Mouse (Mus musculus): ENCODE measurements around the gene Slc26a3. TPM values are rescaled to one million over a fixed set of nuclear protein-coding genes. Genes with fewer than 3 reads are reported as not detected.

Slc26a3 gene
- polyA plus RNA-seq, 1 experiment from 2014 or later, result 0.13 TPM

DNA sequence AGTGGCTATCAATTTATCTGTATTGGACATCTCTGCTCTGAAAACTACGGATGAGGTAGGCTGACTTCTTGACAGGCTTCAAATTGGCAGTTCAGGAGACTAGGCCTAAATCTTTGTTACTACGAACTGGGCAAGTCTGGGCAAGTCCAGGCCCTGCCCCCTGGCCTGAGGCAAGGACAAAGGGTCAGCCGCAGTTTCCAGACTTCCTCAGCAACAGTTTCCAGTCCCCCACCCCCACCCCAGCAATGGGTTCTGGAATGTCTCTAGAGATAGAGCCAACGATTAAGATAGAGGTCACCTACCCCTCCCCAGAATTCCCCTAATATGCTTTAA, 15.4 kb upstream of the Slc26a3 start:
- Histone ChIP-seq H3K27me3 (ENCODE audit: control insufficient read depth, insufficient read depth, low read depth, low read length) (no peaks in the 10 kb centered on the region), H3K27ac (ENCODE audit: low read length) (no peak overlapping the region), H3K9ac (ENCODE audit: low read length) (no peak overlapping the region), H3K4me2 (ENCODE audit: low read depth, low read length) (no peak overlapping the region), H3K36me3 (ENCODE audit: control insufficient read depth, insufficient read depth, low read length) (no peaks in the 10 kb centered on the region), H3K4me3 (ENCODE audit: low read length) (no peak overlapping the region), H3K9me3 (ENCODE audit: control insufficient read depth, low read length) (no peaks in the 10 kb centered on the region), H3K4me1 (replicated peaks; ENCODE audit: control insufficient read depth, insufficient read depth, low read length) (peaks cover 14% of the 10 kb centered on the region)
- 62% methylated on average over 4 of the region's 4 CpGs for WGBS
- ATAC-seq (ENCODE audit: low read depth), result no peak

DNA sequence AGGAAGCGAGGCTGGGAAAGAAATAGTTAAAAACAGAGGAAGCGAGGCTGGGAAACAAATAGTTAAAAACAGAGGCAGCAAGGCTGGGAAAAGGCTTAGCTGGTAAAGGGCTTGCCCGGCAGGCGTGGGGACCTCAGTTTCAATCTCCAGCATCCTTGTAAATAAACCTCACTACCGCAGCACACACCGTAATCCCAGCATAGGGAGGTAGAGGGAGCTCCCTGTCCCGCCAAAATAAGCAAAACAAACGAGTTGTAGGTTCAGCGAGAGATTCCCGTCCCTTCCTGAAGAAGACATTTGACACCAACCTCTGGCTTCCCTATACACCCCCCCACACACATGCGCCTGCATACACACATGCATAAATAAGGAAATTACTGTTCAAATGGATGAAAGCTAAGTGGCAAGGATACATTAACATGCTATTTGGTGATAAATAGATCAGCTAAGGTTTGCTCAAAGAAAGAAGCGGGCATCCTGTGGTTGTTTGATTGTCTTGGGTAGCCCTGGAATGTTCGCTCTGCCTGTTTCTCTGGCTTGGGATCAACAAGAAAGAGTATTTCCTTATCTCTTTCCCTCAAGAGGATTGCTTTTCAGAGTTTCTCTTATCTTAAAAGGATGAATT, 14.2 kb upstream of the Slc26a3 start:
- ATAC-seq (ENCODE audit: low read depth), result peak; percentile 34; the same call in 1 of the 2 replicates
- peak overlapping the region; percentile 66 for H3K4me2 ChIP-seq (ENCODE audit: low read depth, low read length)
- 5% methylated on average over 13 of the region's 13 CpGs for WGBS
- H3K9me3 ChIP-seq (ENCODE audit: control insufficient read depth, low read length), result no peaks in the 10 kb centered on the region
- no peaks in the 10 kb centered on the region for H3K36me3 ChIP-seq (ENCODE audit: control insufficient read depth, insufficient read depth, low read length)
- H3K4me3 ChIP-seq (ENCODE audit: low read length), result peak overlapping the region; percentile 31
- H3K9ac ChIP-seq (ENCODE audit: low read length), result peak overlapping the region; percentile 48
- peaks cover 14% of the 10 kb centered on the region for H3K4me1 ChIP-seq (replicated peaks; ENCODE audit: control insufficient read depth, insufficient read depth, low read length)
- H3K27ac ChIP-seq (ENCODE audit: low read length), result no peak overlapping the region
- no peaks in the 10 kb centered on the region for H3K27me3 ChIP-seq (ENCODE audit: control insufficient read depth, insufficient read depth, low read depth, low read length)

DNA sequence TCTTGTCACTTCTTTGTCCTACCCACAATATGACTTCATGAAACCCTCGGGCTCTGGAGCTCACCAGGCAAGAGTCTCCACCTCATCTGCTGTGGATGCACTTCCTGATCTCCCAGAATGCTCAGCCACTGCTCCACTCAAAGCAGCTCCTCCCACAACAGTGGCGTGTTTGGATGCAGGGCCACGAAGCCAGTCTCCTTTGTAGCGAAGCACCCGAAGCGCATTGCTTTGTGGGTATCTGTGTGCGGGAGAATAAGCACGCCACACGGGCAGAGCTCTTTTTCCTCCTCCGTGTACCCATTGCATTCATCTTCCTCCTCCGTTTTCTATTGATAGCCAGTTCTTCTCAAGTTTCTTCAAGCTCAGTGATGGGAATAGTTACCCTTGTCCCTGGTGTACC, 13.4 kb upstream of the Slc26a3 start:
- Histone ChIP-seq H3K4me2 (ENCODE audit: low read depth, low read length) (peak overlapping the region; percentile 66), H3K36me3 (ENCODE audit: control insufficient read depth, insufficient read depth, low read length) (no peaks in the 10 kb centered on the region), H3K9me3 (ENCODE audit: control insufficient read depth, low read length) (no peaks in the 10 kb centered on the region), H3K27me3 (ENCODE audit: control insufficient read depth, insufficient read depth, low read depth, low read length) (no peaks in the 10 kb centered on the region), H3K4me1 (replicated peaks; ENCODE audit: control insufficient read depth, insufficient read depth, low read length) (peaks cover 16% of the 10 kb centered on the region), H3K4me3 (ENCODE audit: low read length) (peak overlapping the region; percentile 10; the same call in 1 of the 2 replicates), H3K9ac (ENCODE audit: low read length) (no peak overlapping the region), H3K27ac (ENCODE audit: low read length) (no peak overlapping the region)
- whole genome bisulfite sequencing, result 47% methylated on average over 11 of the region's 11 CpGs
- ATAC-seq (ENCODE audit: low read depth), result no peak

DNA sequence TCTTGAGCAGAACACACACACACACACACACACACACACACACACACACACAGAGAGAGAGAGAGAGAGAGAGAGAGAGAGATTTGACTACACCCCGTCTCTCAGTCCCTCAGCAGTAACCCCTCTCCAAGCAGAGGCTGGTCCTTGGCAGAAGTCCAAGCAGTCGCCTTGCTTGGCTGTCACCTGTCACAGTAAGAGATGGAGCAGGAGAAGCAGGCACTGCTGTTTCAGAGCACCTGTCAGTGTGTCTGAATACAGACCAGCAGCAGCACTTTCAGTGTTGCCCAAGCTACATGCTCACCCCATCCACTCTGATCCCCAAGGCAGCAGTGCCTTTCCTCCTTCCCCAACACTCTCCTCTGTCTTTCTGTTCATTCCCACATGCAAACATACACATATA, 9.8 kb upstream of the Slc26a3 start:
- Histone ChIP-seq H3K4me2 (ENCODE audit: low read depth, low read length) (no peak overlapping the region), H3K9ac (ENCODE audit: low read length) (no peak overlapping the region), H3K9me3 (ENCODE audit: control insufficient read depth, low read length) (no peaks in the 10 kb centered on the region), H3K4me1 (replicated peaks; ENCODE audit: control insufficient read depth, insufficient read depth, low read length) (peaks cover 15% of the 10 kb centered on the region), H3K27me3 (ENCODE audit: control insufficient read depth, insufficient read depth, low read depth, low read length) (no peaks in the 10 kb centered on the region), H3K4me3 (ENCODE audit: low read length) (no peak overlapping the region), H3K36me3 (ENCODE audit: control insufficient read depth, insufficient read depth, low read length) (no peaks in the 10 kb centered on the region), H3K27ac (ENCODE audit: low read length) (no peak overlapping the region)
- 5% methylated on average over 2 of the region's 2 CpGs for WGBS
- peak; percentile 56; the same call in 1 of the 2 replicates for ATAC-seq (ENCODE audit: low read depth)

DNA sequence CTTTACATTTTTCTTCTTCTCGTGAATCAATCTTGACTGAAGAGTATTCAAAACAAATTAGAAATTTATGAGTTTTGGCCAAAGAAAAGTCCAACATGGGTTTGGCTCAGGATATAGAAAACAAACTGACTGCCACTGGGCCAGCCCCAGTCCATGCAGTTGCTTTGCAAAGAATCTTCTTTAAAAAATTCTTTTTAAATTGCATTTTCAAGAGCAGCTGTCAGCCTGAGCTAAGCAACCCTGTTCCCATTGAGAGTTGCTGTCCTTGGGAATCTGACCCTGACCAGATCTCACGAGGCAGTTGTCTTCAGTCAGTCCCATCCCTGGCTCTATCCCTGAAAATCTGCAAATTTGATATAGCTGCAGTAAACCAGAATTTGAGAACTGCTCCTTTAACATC, 8.2 kb upstream of the Slc26a3 start:
- Histone ChIP-seq H3K27ac (ENCODE audit: low read length) (peak overlapping the region; percentile 13; the same call in 1 of the 2 replicates), H3K4me1 (replicated peaks; ENCODE audit: control insufficient read depth, insufficient read depth, low read length) (peaks cover 6% of the 10 kb centered on the region), H3K9me3 (ENCODE audit: control insufficient read depth, low read length) (no peaks in the 10 kb centered on the region), H3K27me3 (ENCODE audit: control insufficient read depth, insufficient read depth, low read depth, low read length) (no peaks in the 10 kb centered on the region), H3K9ac (ENCODE audit: low read length) (no peak overlapping the region), H3K36me3 (ENCODE audit: control insufficient read depth, insufficient read depth, low read length) (no peaks in the 10 kb centered on the region), H3K4me3 (ENCODE audit: low read length) (no peak overlapping the region), H3K4me2 (ENCODE audit: low read depth, low read length) (no peak overlapping the region)
- no peak for ATAC-seq (ENCODE audit: low read depth)
- WGBS, result 21% methylated on average over 2 of the region's 2 CpGs

DNA sequence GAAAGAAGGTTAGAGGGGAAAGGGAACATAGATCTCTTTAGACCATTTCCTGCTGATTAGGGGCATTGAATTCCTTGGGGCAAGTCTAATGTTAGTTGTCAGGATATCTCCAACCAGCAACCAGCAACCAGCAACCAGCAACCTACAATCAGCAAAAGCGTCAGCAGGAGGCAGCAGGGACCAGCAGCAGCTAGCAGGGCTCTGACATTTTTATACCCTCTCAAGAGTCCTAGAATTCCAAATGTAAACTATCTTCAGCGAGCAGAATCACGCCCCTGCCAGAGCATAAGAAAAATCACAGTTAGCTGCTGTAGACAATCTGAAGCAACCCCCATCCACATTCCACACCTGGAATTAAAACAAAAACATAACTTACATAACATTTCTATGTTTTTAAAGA, 3.4 kb upstream of the Slc26a3 start:
- peak; percentile 28; the same call in 1 of the 2 replicates for ATAC-seq (ENCODE audit: low read depth)
- H3K36me3 ChIP-seq (ENCODE audit: control insufficient read depth, insufficient read depth, low read length), result no peaks in the 10 kb centered on the region
- no peak overlapping the region for H3K4me3 ChIP-seq (ENCODE audit: low read length)
- no peak overlapping the region for H3K27ac ChIP-seq (ENCODE audit: low read length)
- WGBS, result 13% methylated on average over 3 of the region's 3 CpGs
- no peak overlapping the region for H3K9ac ChIP-seq (ENCODE audit: low read length)
- no peaks in the 10 kb centered on the region for H3K27me3 ChIP-seq (ENCODE audit: control insufficient read depth, insufficient read depth, low read depth, low read length)
- no peaks in the 10 kb centered on the region for H3K9me3 ChIP-seq (ENCODE audit: control insufficient read depth, low read length)
- no peak overlapping the region for H3K4me2 ChIP-seq (ENCODE audit: low read depth, low read length)
- peaks cover 3% of the 10 kb centered on the region; the same call in 1 of the 2 replicates for H3K4me1 ChIP-seq (replicated peaks; ENCODE audit: control insufficient read depth, insufficient read depth, low read length)

DNA sequence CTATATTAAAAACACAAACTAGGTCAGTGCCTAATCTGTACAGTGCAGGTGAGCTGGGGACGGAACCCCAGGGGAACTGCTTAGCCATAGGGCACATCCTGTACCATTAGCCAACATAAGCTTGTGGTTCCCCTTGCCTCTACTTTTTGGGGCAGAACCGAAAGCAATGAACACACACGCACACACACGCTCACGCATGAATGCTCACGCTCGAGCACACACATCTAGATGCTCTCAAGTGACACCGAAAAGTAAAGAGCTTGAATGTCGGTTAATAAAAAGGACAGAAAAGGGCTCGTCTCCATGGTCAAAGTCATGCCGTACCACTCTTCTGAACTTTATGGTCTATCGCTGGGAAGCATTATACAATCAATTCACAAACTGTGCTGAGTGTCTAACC, 1.0 kb downstream of the Slc26a3 start:
- WGBS, result 91% methylated on average over 12 of the region's 12 CpGs
- H3K36me3 ChIP-seq (ENCODE audit: control insufficient read depth, insufficient read depth, low read length), result no peaks in the 10 kb centered on the region

DNA sequence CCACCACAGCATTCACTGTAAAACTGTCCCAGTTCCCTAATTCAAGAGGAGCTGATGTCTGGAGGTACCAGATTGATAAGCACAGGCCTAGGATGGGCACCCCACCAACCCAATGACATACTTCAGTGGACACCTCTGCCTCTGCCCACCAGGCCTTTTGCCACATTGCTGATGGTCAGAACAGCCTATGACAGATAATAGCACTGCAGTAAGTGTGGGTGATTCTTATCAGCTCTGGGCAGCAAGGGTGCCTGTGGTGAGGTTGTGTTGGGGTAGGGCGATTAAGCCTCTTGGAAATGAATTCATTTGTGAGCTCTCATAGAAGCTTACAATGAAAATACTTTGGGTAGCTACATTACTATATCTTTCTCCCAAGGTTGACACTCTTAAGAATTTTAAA, 5.2 kb downstream of the Slc26a3 start:
- no peaks in the 10 kb centered on the region for H3K4me1 ChIP-seq (replicated peaks; ENCODE audit: control insufficient read depth, insufficient read depth, low read length)
- no peak overlapping the region for H3K4me3 ChIP-seq (ENCODE audit: low read length)
- no peak overlapping the region for H3K4me2 ChIP-seq (ENCODE audit: low read depth, low read length)
- no peaks in the 10 kb centered on the region for H3K9me3 ChIP-seq (ENCODE audit: control insufficient read depth, low read length)
- 100% methylated on average over 1 of the region's 1 CpGs for WGBS
- ATAC-seq (ENCODE audit: low read depth), result no peak
- no peak overlapping the region for H3K9ac ChIP-seq (ENCODE audit: low read length)
- H3K27me3 ChIP-seq (ENCODE audit: control insufficient read depth, insufficient read depth, low read depth, low read length), result no peaks in the 10 kb centered on the region
- H3K27ac ChIP-seq (ENCODE audit: low read length), result no peak overlapping the region
- H3K36me3 ChIP-seq (ENCODE audit: control insufficient read depth, insufficient read depth, low read length), result no peaks in the 10 kb centered on the region

More for the DNA sequence above, 1.0 kb downstream of the Slc26a3 start:
- Histone ChIP-seq H3K9me3 (ENCODE audit: control insufficient read depth, low read length) (no peaks in the 10 kb centered on the region), H3K4me2 (ENCODE audit: low read depth, low read length) (no peak overlapping the region), H3K27me3 (ENCODE audit: control insufficient read depth, insufficient read depth, low read depth, low read length) (no peaks in the 10 kb centered on the region), H3K4me1 (replicated peaks; ENCODE audit: control insufficient read depth, insufficient read depth, low read length) (no peaks in the 10 kb centered on the region), H3K9ac (ENCODE audit: low read length) (no peak overlapping the region), H3K27ac (ENCODE audit: low read length) (no peak overlapping the region), H3K4me3 (ENCODE audit: low read length) (no peak overlapping the region)
- no peak for ATAC-seq (ENCODE audit: low read depth)

DNA sequence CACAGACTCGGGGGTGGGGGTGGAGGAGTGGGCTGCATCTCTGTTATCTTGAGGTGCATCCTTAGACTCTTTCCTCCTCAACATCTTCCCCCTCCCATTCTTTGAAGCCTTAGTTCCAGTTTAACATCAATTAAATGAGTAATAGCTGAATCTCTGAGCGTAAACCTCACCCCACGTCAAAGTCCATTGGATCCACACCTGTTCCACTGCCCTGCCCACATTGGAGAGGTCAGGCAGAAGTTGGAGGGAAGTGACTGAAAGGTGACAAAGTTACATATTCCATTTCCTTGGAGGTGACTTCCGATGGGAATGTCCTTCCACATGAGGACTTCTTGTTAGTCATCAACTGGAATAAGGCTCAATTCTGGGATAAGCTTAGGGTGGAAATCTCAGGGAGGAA, 7.0 kb downstream of the Slc26a3 start:
- H3K27me3 ChIP-seq (ENCODE audit: control insufficient read depth, insufficient read depth, low read depth, low read length), result no peaks in the 10 kb centered on the region
- H3K4me1 ChIP-seq (replicated peaks; ENCODE audit: control insufficient read depth, insufficient read depth, low read length), result no peaks in the 10 kb centered on the region
- no peaks in the 10 kb centered on the region for H3K9me3 ChIP-seq (ENCODE audit: control insufficient read depth, low read length)
- H3K4me3 ChIP-seq (ENCODE audit: low read length), result no peak overlapping the region
- H3K4me2 ChIP-seq (ENCODE audit: low read depth, low read length), result no peak overlapping the region
- no peaks in the 10 kb centered on the region for H3K36me3 ChIP-seq (ENCODE audit: control insufficient read depth, insufficient read depth, low read length)
- no peak overlapping the region for H3K9ac ChIP-seq (ENCODE audit: low read length)
- 87% methylated on average over 4 of the region's 4 CpGs for WGBS
- no peak overlapping the region for H3K27ac ChIP-seq (ENCODE audit: low read length)
- no peak for ATAC-seq (ENCODE audit: low read depth)

DNA sequence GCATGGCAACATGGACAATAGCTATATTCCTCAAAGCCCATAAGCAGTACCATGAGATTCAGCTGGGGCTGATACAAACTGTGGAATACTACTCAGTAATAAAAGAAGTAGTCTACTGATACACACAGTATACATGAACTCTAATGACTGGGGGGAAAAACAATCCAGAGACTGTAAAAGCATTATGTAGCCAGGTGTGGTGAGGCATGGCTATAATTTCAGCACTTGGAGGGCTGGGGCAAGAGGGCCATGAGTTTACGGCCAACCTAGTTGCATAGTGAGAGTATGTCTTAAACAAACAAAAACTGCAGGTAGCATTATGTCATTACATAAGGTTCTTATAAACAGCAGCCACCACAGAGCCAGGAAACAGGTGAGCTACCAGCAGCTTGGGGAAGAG, 10.2 kb downstream of the Slc26a3 start:
- Histone ChIP-seq H3K27ac (ENCODE audit: low read length) (no peak overlapping the region), H3K36me3 (ENCODE audit: control insufficient read depth, insufficient read depth, low read length) (no peaks in the 10 kb centered on the region), H3K4me3 (ENCODE audit: low read length) (no peak overlapping the region), H3K27me3 (ENCODE audit: control insufficient read depth, insufficient read depth, low read depth, low read length) (no peaks in the 10 kb centered on the region), H3K4me1 (replicated peaks; ENCODE audit: control insufficient read depth, insufficient read depth, low read length) (no peaks in the 10 kb centered on the region), H3K9me3 (ENCODE audit: control insufficient read depth, low read length) (no peaks in the 10 kb centered on the region), H3K9ac (ENCODE audit: low read length) (no peak overlapping the region), H3K4me2 (ENCODE audit: low read depth, low read length) (no peak overlapping the region)
- 74% methylated on average over 1 of the region's 1 CpGs for WGBS
- no peak for ATAC-seq (ENCODE audit: low read depth)

Data from lung, embryonic 16.5 days (tissue).